In genomic region chr6:108827336-108827920, GRCm38 (mm10) we compare ENCODE assay signal across 7 mouse cellular contexts. TPM values are rescaled to one million over a fixed set of nuclear protein-coding genes. Genes with fewer than 3 reads are reported as not detected.
DNase-seq lines count a peak whose midpoint lies in the region; ATAC-seq and TF ChIP-seq lines count a peak whose summit lies in the region.

No protein-coding gene starts in this region.

- no peak for DNase-seq in neural tube, embryonic 11.5 days (ENCODE audit: low spot score)
- no peak for DNase-seq in neural tube, embryonic 10.5 days (ENCODE audit: extremely low spot score, low spot score)
- no peak for DNase-seq in stomach, postnatal 0 days (ENCODE audit: low spot score)
- DNase-seq in thymus, postnatal 0 days (ENCODE audit: low spot score) = no peak
- DNase-seq in left cerebral cortex, postnatal 25 days (ENCODE audit: low spot score in 2 of 2) = no peak

- H3K36me3 ChIP-seq in neural tube, embryonic 11.5 days (ENCODE audit: control insufficient read depth, insufficient read depth, low read length) = no peaks in the 10 kb centered on the region
- peaks cover 11% of the 10 kb centered on the region for H3K36me3 ChIP-seq in forebrain, embryonic 12.5 days (replicated peaks)
- peaks cover 13% of the 10 kb centered on the region for H3K36me3 ChIP-seq in limb, embryonic 15.5 days
- peaks cover 12% of the 10 kb centered on the region; the same call in 1 of the 2 replicates for H3K36me3 ChIP-seq in stomach, postnatal 0 days (ENCODE audit: control insufficient read depth, insufficient read depth, low read length)

- no peaks in the 10 kb centered on the region for H3K9me3 ChIP-seq in neural tube, embryonic 11.5 days (ENCODE audit: control insufficient read depth, low read length)
- H3K9me3 ChIP-seq in forebrain, embryonic 12.5 days = no peaks in the 10 kb centered on the region
- no peaks in the 10 kb centered on the region for H3K9me3 ChIP-seq in limb, embryonic 15.5 days
- H3K9me3 ChIP-seq in stomach, postnatal 0 days (ENCODE audit: control insufficient read depth, low read length) = no peaks in the 10 kb centered on the region

- ATAC-seq in neural tube, embryonic 11.5 days (ENCODE audit: insufficient read depth, low FRiP score, low TSS enrichment) = no peak
- no peak for ATAC-seq in forebrain, embryonic 12.5 days (ENCODE audit: low FRiP score)
- no peak for ATAC-seq in limb, embryonic 15.5 days (ENCODE audit: insufficient number of reproducible peaks, low FRiP score, low TSS enrichment, low read depth)
- no peak for ATAC-seq in stomach, postnatal 0 days (ENCODE audit: low FRiP score, low TSS enrichment)

- H3K4me3 ChIP-seq in neural tube, embryonic 11.5 days (ENCODE audit: low read depth, low read length) = peak overlapping the region; percentile 88
- H3K4me3 ChIP-seq in forebrain, embryonic 12.5 days (replicated peaks) = no peak overlapping the region
- H3K4me3 ChIP-seq in limb, embryonic 15.5 days = peak overlapping the region; percentile 96
- peak overlapping the region; percentile 99; the same call in 1 of the 2 replicates for H3K4me3 ChIP-seq in stomach, postnatal 0 days (ENCODE audit: low read depth, low read length)

- H3K27me3 ChIP-seq in neural tube, embryonic 11.5 days (ENCODE audit: control insufficient read depth, insufficient read depth, low read length) = no peaks in the 10 kb centered on the region
- H3K27me3 ChIP-seq in forebrain, embryonic 12.5 days = no peaks in the 10 kb centered on the region
- no peaks in the 10 kb centered on the region for H3K27me3 ChIP-seq in limb, embryonic 15.5 days
- no peaks in the 10 kb centered on the region for H3K27me3 ChIP-seq in stomach, postnatal 0 days (ENCODE audit: control insufficient read depth, insufficient read depth, low read length)

- 35% methylated on average over 5 of the region's 5 CpGs for WGBS in neural tube, embryonic 11.5 days
- WGBS in forebrain, embryonic 12.5 days = 17% methylated on average over 5 of the region's 5 CpGs
- WGBS in limb, embryonic 15.5 days = 22% methylated on average over 5 of the region's 5 CpGs
- WGBS in stomach, postnatal 0 days = 28% methylated on average over 5 of the region's 5 CpGs

- H3K27ac ChIP-seq in neural tube, embryonic 11.5 days (ENCODE audit: low read depth, low read length) = no peak overlapping the region
- no peak overlapping the region for H3K27ac ChIP-seq in forebrain, embryonic 12.5 days
- H3K27ac ChIP-seq in limb, embryonic 15.5 days = no peak overlapping the region
- H3K27ac ChIP-seq in stomach, postnatal 0 days (replicated peaks) = no peak overlapping the region

- TF ChIP-seq CTCF in stomach, postnatal 0 days (IDR thresholded peaks at IDR 0.05; ENCODE audit: low read depth) = no peak

- intact Hi-C loops in left cerebral cortex, postnatal 25 days (cut with DNase I) = no loop called here

- peak overlapping the region; percentile 92 for H3K4me2 ChIP-seq in neural tube, embryonic 11.5 days (ENCODE audit: low read depth)
- peak overlapping the region; percentile 90 for H3K4me2 ChIP-seq in forebrain, embryonic 12.5 days
- peak overlapping the region; percentile 74 for H3K4me2 ChIP-seq in limb, embryonic 15.5 days
- H3K4me2 ChIP-seq in stomach, postnatal 0 days (replicated peaks; ENCODE audit: low read depth) = peak overlapping the region; percentile 77

- peaks cover 9% of the 10 kb centered on the region; the same call in 1 of the 2 replicates for H3K4me1 ChIP-seq in neural tube, embryonic 11.5 days (ENCODE audit: control insufficient read depth, insufficient read depth, low read length)
- H3K4me1 ChIP-seq in forebrain, embryonic 12.5 days = peaks cover 20% of the 10 kb centered on the region
- H3K4me1 ChIP-seq in limb, embryonic 15.5 days = peaks cover 14% of the 10 kb centered on the region
- H3K4me1 ChIP-seq in stomach, postnatal 0 days (replicated peaks; ENCODE audit: control insufficient read depth, insufficient read depth) = peaks cover 4% of the 10 kb centered on the region

- TF ChIP-seq EP300 in stomach, postnatal 0 days (optimal IDR thresholded peaks at IDR 0.05) = no peak

- H3K9ac ChIP-seq in neural tube, embryonic 11.5 days (ENCODE audit: low read length) = no peak overlapping the region
- H3K9ac ChIP-seq in forebrain, embryonic 12.5 days = no peak overlapping the region
- H3K9ac ChIP-seq in limb, embryonic 15.5 days = no peak overlapping the region
- H3K9ac ChIP-seq in stomach, postnatal 0 days (ENCODE audit: low read length) = peak overlapping the region; percentile 59; the same call in 1 of the 2 replicates

RNA-seq across cellular contexts. Expression of gene Edem1, which starts 1.0 kb away (rescaled TPM):
- polyA plus RNA-seq in neural tube, embryonic 11.5 days (2014; fragmentation: Nextera tagmentation; extraction: Ambion mirVana) = 23.6 and 24.4 TPM in 2 replicates
- 19.2 and 19.3 TPM in 2 replicates for polyA plus RNA-seq in forebrain, embryonic 12.5 days (2016; fragmentation: Nextera tagmentation; extraction: Ambion mirVana)
- 14.4 and 19.5 TPM in 2 replicates for polyA plus RNA-seq in limb, embryonic 15.5 days (2015; fragmentation: Nextera tagmentation; extraction: Ambion mirVana)
- polyA plus RNA-seq in stomach, postnatal 0 days (2015; fragmentation: Nextera tagmentation; extraction: Ambion mirVana) = 34.8 and 35.8 TPM in 2 replicates
- polyA plus RNA-seq in thymus, postnatal 0 days (2015; fragmentation: Nextera tagmentation; extraction: Ambion mirVana) = 236 and 254 TPM in 2 replicates
- total RNA-seq in left cerebral cortex, postnatal 25 days (2021) = 10 to 100 TPM; 13.7 to 22.0 TPM

RNA-seq across cellular contexts. Expression of gene Arl8b, which starts 44.5 kb away (rescaled TPM):
- 85.7 and 90.9 TPM in 2 replicates for polyA plus RNA-seq in neural tube, embryonic 11.5 days (2014; fragmentation: Nextera tagmentation; extraction: Ambion mirVana)
- 78.2 and 81.8 TPM in 2 replicates for polyA plus RNA-seq in forebrain, embryonic 12.5 days (2016; fragmentation: Nextera tagmentation; extraction: Ambion mirVana)
- 79.3 and 85.7 TPM in 2 replicates for polyA plus RNA-seq in limb, embryonic 15.5 days (2015; fragmentation: Nextera tagmentation; extraction: Ambion mirVana)
- polyA plus RNA-seq in stomach, postnatal 0 days (2015; fragmentation: Nextera tagmentation; extraction: Ambion mirVana) = 57.5 and 60.5 TPM in 2 replicates
- 60.9 and 75.9 TPM in 2 replicates for polyA plus RNA-seq in thymus, postnatal 0 days (2015; fragmentation: Nextera tagmentation; extraction: Ambion mirVana)
- total RNA-seq in left cerebral cortex, postnatal 25 days (2021) = 100 to 1,000 TPM; 208 to 216 TPM
